Mouse (Mus musculus) hindlimb bud, embryonic 11.5 days (tissue): ENCODE measurements at regions not wholly inside any gene's neighbourhood (a gene's known extent, or its start where the extent isn't known, plus 50 kb on each side); places are given as distances from the start of the nearest gene placed in this dataset.

Experiments
- DNase-seq: peaks from one replicate; pipeline ENCODE4 v3.0.0-alpha.2; 2012; ENCODE audit warnings: low read depth, low spot score; ENCODE audit errors: extremely low spot score

- no peak for DNase-seq
Measured at GRCm38 (mm10) chr13:107709828-107710227, 334.4 kb upstream of the Smim15 start.

GRCm38 (mm10) chr13:107703736-107704135 is 340.5 kb upstream of the Smim15 start:
- no peak for DNase-seq

- DNase-seq, result no peak
Measured at GRCm38 (mm10) chr13:107700268-107701139, 343.7 kb upstream of the Smim15 start.

- no peak for DNase-seq
Measured at GRCm38 (mm10) chr13:107699251-107699650, 345.0 kb upstream of the Smim15 start.

- no peak for DNase-seq
Measured at GRCm38 (mm10) chr13:107698345-107698744, 345.9 kb upstream of the Smim15 start.

- DNase-seq, result no peak
Measured at GRCm38 (mm10) chr13:107692123-107692830, 352.0 kb upstream of the Smim15 start.

- DNase-seq, result no peak
Measured at GRCm38 (mm10) chr13:107688972-107689371, 355.3 kb upstream of the Smim15 start.

GRCm38 (mm10) chr13:107685231-107685630 is 359.0 kb upstream of the Smim15 start:
- DNase-seq, result no peak

GRCm38 (mm10) chr13:107683909-107684308 is 360.3 kb upstream of the Smim15 start:
- DNase-seq, result no peak

GRCm38 (mm10) chr13:107681719-107682118 is 362.5 kb upstream of the Smim15 start:
- no peak for DNase-seq

- no peak for DNase-seq
Measured at GRCm38 (mm10) chr13:107678860-107679259, 365.4 kb upstream of the Smim15 start.

GRCm38 (mm10) chr13:107677091-107677470 is 367.2 kb upstream of the Smim15 start:
- DNase-seq, result no peak

- DNase-seq, result no peak
Measured at GRCm38 (mm10) chr13:107676310-107677090, 367.7 kb upstream of the Smim15 start.

- DNase-seq, result no peak
Measured at GRCm38 (mm10) chr13:107672166-107672565, 372.1 kb upstream of the Smim15 start.

- no peak for DNase-seq
Measured at GRCm38 (mm10) chr13:107668509-107668908, 375.7 kb upstream of the Smim15 start.

GRCm38 (mm10) chr13:107665775-107666174 is 378.5 kb upstream of the Smim15 start:
- no peak for DNase-seq

GRCm38 (mm10) chr13:107664197-107664596 is 380.0 kb upstream of the Smim15 start:
- DNase-seq, result no peak

- DNase-seq, result no peak
Measured at GRCm38 (mm10) chr13:107663745-107664144, 380.5 kb upstream of the Smim15 start.

GRCm38 (mm10) chr13:107661414-107661813 is 382.8 kb upstream of the Smim15 start:
- DNase-seq, result no peak

- no peak for DNase-seq
Measured at GRCm38 (mm10) chr13:107645865-107646645, 398.2 kb upstream of the Smim15 start.
